Mouse (Mus musculus): Measurements from ENCODE around the gene Hjurp. TPM values are rescaled to one million over a fixed set of nuclear protein-coding genes. Genes with fewer than 3 reads are reported as not detected.
A peak's percentile ranks its signal among the peaks of the same experiment; 100 is the strongest.

The Hjurp gene
- total and polyA plus RNA-seq, 3 experiments: 59.4 to 103 (median 76.3) TPM

DNA sequence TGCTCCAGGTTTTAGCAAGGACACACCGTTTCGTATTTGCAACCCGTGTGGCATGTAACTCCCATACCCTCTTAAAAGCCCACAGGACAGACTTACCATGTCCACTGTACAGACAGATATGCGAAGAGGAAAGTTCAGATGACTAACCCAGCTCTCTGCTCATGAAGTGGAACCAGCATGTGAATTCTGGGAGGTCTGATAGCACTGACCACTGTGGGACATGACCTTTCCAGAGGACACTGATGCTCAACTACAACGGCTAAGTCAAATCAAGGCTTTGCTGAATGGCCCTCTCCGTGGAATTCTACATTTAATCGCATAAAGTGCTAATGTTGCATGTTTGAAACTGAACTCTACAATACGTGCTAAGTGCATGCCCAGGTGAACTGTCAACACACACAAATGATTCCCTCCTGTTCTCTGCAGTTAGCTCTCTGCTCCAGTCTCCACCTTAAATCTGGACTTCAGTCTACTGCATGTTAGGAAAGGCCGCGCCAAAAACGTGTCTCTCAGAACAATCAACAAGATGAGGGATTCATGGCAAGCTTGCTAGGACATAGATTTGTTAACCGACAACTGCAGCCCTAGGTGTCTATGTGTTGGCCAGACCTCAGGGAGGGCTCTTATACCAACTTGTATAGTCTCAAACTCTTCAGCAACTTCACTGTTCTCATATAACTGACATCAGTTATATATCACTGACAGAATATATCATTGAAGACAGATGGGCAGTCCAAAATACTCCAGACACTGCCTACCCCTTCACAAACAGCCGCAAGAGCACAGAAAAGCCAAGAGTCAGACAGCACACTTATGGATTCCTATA, 1.5 kb downstream of the Hjurp start:
- no peaks in the 10 kb centered on the region for H3K9me3 ChIP-seq (replicated peaks; ENCODE audit: insufficient read depth, low read length)
- 0 out of 2 replicates have a peak overlapping the region, but pooled peaks have one; percentile 81 for H3K27ac ChIP-seq (ENCODE audit: control insufficient read depth, low read depth, low read length)
- H3K79me2 ChIP-seq (ENCODE audit: control insufficient read depth, insufficient read depth, low read length, poor library complexity): peaks cover 36% of the 10 kb centered on the region
- DNase-seq (ENCODE audit: low read depth, low spot score): no peak
- H3K4me3 ChIP-seq (ENCODE audit: control insufficient read depth in 1 of 2, insufficient read depth in 1 of 2, low read depth in 2 of 2, low read length in 2 of 2): peak overlapping the region; percentile 67 to 83
- peaks cover 15 to 18% of the 10 kb centered on the region in 2 experiments for H3K36me3 ChIP-seq (ENCODE audit: control insufficient read depth in 1 of 2, insufficient read depth in 2 of 2, low read length in 2 of 2)
- no peaks in the 10 kb centered on the region for H3K27me3 ChIP-seq (ENCODE audit: control insufficient read depth in 1 of 2, insufficient read depth in 2 of 2, low read length in 2 of 2)
- peaks cover 3 to 9% of the 10 kb centered on the region in 2 experiments; a peak in 3 of 4 replicates for H3K4me1 ChIP-seq (ENCODE audit: control insufficient read depth in 1 of 2, insufficient read depth in 2 of 2, low read length in 2 of 2)
- TF ChIP-seq BHLHE40 (IDR thresholded peaks at IDR 0.05; ENCODE audit: borderline replicate concordance, low read depth, low read length) (no peak), POLR2AphosphoS5 (IDR thresholded peaks at IDR 0.05; ENCODE audit: borderline replicate concordance, low read depth, low read length) (0 out of 2 replicates have a peak, but pooled peaks have one; percentile 29)
- peak overlapping the region; percentile 73 for H3K9ac ChIP-seq (ENCODE audit: control insufficient read depth, low read depth, low read length, poor library complexity, severe bottlenecking)

- no peak for DNase-seq (ENCODE audit: low read depth, low spot score)
- Histone ChIP-seq H3K36me3 (ENCODE audit: control insufficient read depth in 1 of 2, insufficient read depth in 2 of 2, low read length in 2 of 2) (peaks cover 15 to 18% of the 10 kb centered on the region in 2 experiments), H3K4me3 (ENCODE audit: control insufficient read depth in 1 of 2, insufficient read depth in 1 of 2, low read depth in 2 of 2, low read length in 2 of 2) (no peak overlapping the region), H3K9ac (ENCODE audit: control insufficient read depth, low read depth, low read length, poor library complexity, severe bottlenecking) (no peak overlapping the region), H3K9me3 (replicated peaks; ENCODE audit: insufficient read depth, low read length) (no peaks in the 10 kb centered on the region), H3K4me1 (ENCODE audit: control insufficient read depth in 1 of 2, insufficient read depth in 2 of 2, low read length in 2 of 2) (peaks cover 3 to 9% of the 10 kb centered on the region in 2 experiments; a peak in 3 of 4 replicates), H3K79me2 (ENCODE audit: control insufficient read depth, insufficient read depth, low read length, poor library complexity) (peaks cover 36% of the 10 kb centered on the region), H3K27ac (ENCODE audit: control insufficient read depth, low read depth, low read length) (no peak overlapping the region), H3K27me3 (ENCODE audit: control insufficient read depth in 1 of 2, insufficient read depth in 2 of 2, low read length in 2 of 2) (no peaks in the 10 kb centered on the region)
- TF ChIP-seq UBTF (IDR thresholded peaks at IDR 0.05; ENCODE audit: borderline replicate concordance, insufficient read depth, low read depth, low read length): no peak
- TF ChIP-seq MAZ (IDR thresholded peaks at IDR 0.05; ENCODE audit: low read depth, low read length): no peak
- no peak for TF ChIP-seq MAFK (IDR thresholded peaks at IDR 0.05; ENCODE audit: borderline replicate concordance, low read depth, low read length)
- TF ChIP-seq ZKSCAN1 (IDR thresholded peaks at IDR 0.05; ENCODE audit: low read depth, low read length): no peak
- no peak for TF ChIP-seq E2F4 (IDR thresholded peaks at IDR 0.05; ENCODE audit: borderline replicate concordance, low read depth, low read length)
- no peak for TF ChIP-seq CTCF (IDR thresholded peaks at IDR 0.05 in 2 of 3, conservative IDR thresholded peaks at IDR 0.05 in 1 of 3; ENCODE audit: control insufficient read depth in 1 of 3, insufficient read depth in 1 of 3, low read depth in 2 of 3, low read length in 3 of 3, poor library complexity in 1 of 3, severe bottlenecking in 1 of 3)
- no peak for TF ChIP-seq TBP (IDR thresholded peaks at IDR 0.05; ENCODE audit: low read depth, low read length)
- TF ChIP-seq POLR2A (IDR thresholded peaks at IDR 0.05; ENCODE audit: control insufficient read depth in 1 of 2, insufficient read depth in 1 of 2, low read depth in 1 of 2, low read length in 2 of 2, poor library complexity in 1 of 2): no peak
- no peak for TF ChIP-seq MXI1 (IDR thresholded peaks at IDR 0.05; ENCODE audit: low read depth, low read length)
- TF ChIP-seq EP300 (IDR thresholded peaks at IDR 0.05; ENCODE audit: low read depth in 1 of 2, low read length in 2 of 2): no peak
- TF ChIP-seq SIN3A (IDR thresholded peaks at IDR 0.05; ENCODE audit: low read length): no peak
- no peak for TF ChIP-seq ZNF384 (IDR thresholded peaks at IDR 0.05; ENCODE audit: low read depth, low read length)
- TF ChIP-seq ZC3H11A (IDR thresholded peaks at IDR 0.05; ENCODE audit: low read depth, low read length): no peak
- TF ChIP-seq RAD21 (IDR thresholded peaks at IDR 0.05; ENCODE audit: low read depth, low read length): no peak
- no peak for TF ChIP-seq NRF1 (IDR thresholded peaks at IDR 0.05; ENCODE audit: insufficient read depth, low read depth, low read length, poor library complexity, severe bottlenecking)
- TF ChIP-seq ELF1 (IDR thresholded peaks at IDR 0.05; ENCODE audit: low read depth, low read length): no peak
- TF ChIP-seq USF2 (IDR thresholded peaks at IDR 0.05; ENCODE audit: borderline replicate concordance in 1 of 2, insufficient read depth in 1 of 2, low read depth in 1 of 2, low read length in 2 of 2): no peak
These were observed 2.3 kb downstream of the Hjurp start for GRCm38 (mm10) chr1:88275078-88275680.
